Mouse (Mus musculus) ES-Bruce4 (cell line): ENCODE results near the gene Dgkh.

ENCODE experiments used
- CTCF ChIP-seq: IDR thresholded peaks from one replicate; pipeline ENCODE4 v1.8.1; 2011; ENCODE audit warnings: low read depth, low read length
- POLR2A ChIP-seq: IDR thresholded peaks from one replicate; pipeline ENCODE4 v1.8.1; 2011; ENCODE audit warnings: low read length; ENCODE audit not compliant: insufficient read depth

DNA sequence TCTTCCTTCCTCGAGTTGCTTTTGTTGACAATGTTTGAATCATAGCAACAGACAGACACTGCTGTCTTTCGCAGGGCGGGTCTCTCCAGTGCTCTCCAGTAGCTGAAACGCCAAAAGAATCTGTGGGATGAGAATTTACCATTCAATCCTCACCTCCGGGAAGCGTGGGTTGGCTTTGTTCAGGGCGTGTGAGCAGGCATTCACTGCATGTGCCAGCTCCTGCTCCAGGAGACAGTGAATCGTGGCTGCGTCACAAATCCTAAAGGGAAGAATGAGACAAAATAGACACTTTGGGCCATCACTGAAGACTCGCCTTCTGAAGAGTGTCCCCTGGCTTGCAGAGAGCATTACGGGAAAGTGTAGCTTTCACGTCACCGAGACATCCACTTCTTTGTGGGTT lies 148.4 kb downstream of the Dgkh start:
- TF ChIP-seq POLR2A = no peak
- TF ChIP-seq CTCF = no peak
